Mouse (Mus musculus): ENCODE data around the gene 4930426L09Rik.

GRCm38 (mm10) chr2:18988885-18989284 is 9.3 kb upstream of the 4930426L09Rik start:
- TF ChIP-seq CTCF (IDR thresholded peaks at IDR 0.05; ENCODE audit: extremely low read depth, insufficient read depth, low read length) (no peak), POLR2A (IDR thresholded peaks at IDR 0.05; ENCODE audit: extremely low read depth, insufficient read depth, low read length) (no peak)

Data from cortical plate, adult 2 months (tissue).